Mouse (Mus musculus): Measurements from ENCODE around the gene Setd2.

The Setd2 gene

DNA sequence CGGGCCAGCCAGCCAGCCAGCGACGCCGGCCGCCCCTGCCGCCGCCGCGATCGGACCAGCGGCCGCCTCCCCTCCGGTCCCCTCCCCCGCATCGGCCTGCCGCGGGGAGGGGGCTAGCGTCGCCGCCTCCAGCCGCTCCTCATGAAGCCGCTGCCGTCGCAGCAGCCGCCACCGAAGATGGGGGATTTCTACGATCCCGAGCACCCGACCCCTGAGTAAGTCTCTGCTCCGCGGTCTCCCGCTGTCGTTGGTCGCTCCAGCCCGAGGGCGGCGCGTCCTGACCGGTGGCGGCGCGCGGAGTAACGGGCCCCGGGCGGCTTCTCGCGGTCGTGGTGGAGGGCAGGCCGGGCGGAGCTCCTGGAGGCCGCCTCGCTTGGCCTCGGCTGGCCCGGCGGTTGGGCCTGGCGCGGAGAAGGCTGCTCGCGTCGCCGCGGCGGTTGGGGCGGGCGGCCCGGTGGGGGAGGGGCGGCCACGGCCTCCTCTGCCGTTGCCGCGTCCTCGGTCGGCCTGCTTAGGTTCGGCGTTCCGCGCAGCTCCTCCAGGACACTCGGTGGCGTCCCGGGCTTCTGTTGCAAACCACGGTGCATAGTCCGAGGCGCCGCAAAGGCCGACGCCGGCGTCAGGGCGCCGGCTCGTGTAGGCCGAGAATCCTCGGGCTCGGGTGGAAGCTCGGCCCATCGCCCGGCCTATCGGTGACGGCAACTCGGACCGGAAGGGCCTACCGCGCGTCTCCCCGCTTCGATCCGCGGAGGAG is at the start of gene Setd2:
TSS of gene Setd2 (plus strand) at position 60 of the 754 bp plus-strand sequence.
- no peak for DNase-seq (ENCODE audit: low read depth, low spot score)

GRCm38 (mm10) chr9:110488841-110489240 is 43.6 kb upstream of the Setd2 start:
- DNase-seq (ENCODE audit: low read depth, low spot score): no peak

GRCm38 (mm10) chr9:110490913-110491312 is 41.5 kb upstream of the Setd2 start:
- DNase-seq (ENCODE audit: low read depth, low spot score): no peak

DNA sequence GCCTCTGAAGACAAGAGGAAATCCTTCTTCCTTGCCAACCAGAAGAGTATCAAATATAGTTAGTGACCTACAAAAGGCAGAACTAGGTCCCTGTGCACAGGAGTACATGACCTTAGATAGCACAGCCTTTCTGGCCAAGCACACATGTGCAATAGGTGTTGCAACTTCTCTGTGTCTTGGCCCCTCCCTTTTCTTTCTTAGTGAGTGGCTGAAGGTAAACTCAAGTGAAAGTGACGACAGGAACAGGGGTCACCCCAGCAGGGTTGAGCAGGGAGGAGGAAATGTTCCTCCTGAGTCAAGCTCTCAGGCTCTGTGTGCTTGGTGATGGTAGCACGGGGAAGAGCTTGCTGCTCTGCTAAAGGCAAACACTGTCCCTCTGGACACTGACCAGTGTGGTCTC is 6.7 kb upstream of the Setd2 start:
- no peak for DNase-seq (ENCODE audit: low read depth, low spot score)

DNA sequence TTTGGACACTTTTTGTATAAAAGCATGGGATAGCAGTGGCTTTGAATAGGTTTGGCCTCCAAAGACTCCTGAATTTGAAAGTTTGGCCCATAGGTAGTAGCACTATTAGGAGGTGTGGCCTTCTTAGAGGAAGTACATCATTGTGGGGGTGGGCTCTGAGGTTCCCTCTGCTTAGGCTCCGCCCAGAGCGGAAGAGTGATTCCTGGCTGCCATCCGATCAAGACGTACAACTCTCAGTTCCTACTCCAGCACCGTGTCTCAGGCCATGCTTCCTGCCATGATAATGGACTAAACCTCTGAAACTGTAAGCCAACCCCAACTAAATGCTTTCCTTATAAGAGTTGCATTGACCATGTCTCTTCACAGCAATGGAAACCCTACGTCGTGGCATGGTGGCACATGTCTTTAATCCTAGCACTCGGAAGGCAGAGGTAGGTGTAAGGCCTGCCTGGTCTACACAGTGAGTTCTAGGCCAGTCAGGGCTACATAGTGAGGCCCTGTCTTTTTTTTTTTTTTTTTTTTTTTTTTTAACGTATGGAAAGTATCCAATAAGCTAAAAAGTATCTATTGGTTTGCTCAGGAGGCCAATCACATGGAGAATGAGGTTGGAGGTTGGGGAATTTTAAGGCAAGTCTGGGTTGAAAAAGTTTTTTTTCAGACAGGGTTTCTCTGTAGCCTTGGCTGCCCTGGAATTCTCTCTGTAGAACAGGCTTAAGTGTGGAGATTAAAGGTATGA is 3.2 kb upstream of the Setd2 start:
- no peak for DNase-seq (ENCODE audit: low read depth, low spot score)

DNA sequence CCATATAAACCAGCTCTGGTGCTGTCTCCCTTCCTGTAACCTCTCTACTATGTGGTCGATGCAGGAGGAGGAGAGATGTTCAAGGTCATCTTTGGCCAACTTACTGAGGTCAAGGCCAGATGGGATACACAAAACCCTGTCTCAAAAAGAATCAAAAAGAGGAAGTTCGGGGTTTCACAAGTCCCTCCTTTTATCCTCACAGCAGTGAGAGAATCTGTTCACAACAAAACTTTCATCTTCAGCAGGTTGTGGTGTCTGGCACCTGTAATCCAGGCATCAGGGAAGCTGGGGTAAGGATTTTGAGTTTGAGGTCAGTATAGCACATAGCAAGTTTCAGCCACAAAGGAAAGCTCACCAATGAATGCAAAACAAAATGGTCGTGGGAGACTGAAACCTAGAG is 1.7 kb upstream of the Setd2 start:
- no peak for DNase-seq (ENCODE audit: low read depth, low spot score)

GRCm38 (mm10) chr9:110531151-110531791 is 1.1 kb upstream of the Setd2 start:
- DNase-seq (ENCODE audit: low read depth, low spot score): no peak

GRCm38 (mm10) chr9:110531914-110532489 is 395 bp upstream of the Setd2 start:
- peak; percentile 89 for DNase-seq (ENCODE audit: low read depth, low spot score)

- no peak for DNase-seq (ENCODE audit: low read depth, low spot score)
Observed at GRCm38 (mm10) chr9:110533645-110534044, 1.2 kb downstream of the Setd2 start.

DNA sequence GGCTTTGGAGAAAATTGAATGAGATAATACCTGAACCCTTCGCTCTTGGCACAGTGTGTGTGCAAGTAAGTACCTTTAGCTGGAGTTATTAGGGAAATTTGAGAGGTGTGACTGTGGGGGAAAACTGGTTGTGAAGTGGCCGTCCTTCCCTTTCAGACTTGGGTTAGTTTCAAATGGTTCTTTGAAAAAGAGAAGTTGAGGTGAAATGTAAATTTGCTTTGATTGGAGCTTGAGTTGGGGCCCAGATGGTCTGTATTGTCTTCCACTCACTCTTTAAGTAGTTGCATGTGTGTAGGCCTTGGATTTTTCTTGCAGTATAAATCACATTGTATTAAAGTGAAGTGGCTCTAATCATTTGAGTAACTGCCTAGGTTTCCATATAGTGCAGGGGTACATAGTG is 2.7 kb downstream of the Setd2 start:
- DNase-seq (ENCODE audit: low read depth, low spot score): no peak

DNA sequence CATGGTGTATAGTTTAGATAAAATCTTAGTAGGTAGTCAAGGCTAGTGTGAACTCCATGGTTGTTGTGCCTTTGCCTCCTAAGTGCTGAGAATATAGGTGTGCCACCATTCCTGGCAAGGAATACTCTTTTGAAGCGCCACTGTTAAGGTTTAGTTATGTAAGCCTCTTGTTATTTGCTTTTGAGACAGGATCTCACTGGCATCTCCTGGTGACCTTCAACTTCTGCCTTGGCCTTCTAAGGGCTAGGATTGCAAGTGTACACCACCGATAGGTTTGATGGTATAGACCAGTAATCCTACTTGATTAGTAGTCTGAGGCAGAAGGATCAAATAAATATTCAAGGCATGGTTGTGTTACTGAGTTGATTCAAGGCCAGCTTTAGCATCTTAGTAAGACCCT is 4.2 kb downstream of the Setd2 start:
- no peak for DNase-seq (ENCODE audit: low read depth, low spot score)

DNA sequence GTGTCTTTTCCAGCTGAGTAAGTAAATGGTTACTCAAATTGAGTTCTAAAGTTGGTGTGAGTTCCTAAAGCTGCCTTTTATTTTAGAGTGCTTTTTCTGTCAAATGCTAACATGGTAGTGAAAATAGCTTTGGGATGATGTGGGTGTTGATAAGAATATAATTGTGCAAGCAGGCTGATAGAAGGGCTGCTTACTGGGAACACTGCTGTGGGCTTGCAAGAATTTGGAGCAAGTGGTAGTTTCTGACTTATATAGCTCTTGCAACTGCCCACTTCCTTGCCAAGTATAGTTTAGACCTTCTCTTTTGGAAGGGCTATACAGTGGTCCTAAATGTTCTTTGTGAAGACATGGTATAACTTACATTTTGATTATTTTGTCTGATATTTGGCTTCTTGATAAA is 6.1 kb downstream of the Setd2 start:
- DNase-seq (ENCODE audit: low read depth, low spot score): no peak

DNA sequence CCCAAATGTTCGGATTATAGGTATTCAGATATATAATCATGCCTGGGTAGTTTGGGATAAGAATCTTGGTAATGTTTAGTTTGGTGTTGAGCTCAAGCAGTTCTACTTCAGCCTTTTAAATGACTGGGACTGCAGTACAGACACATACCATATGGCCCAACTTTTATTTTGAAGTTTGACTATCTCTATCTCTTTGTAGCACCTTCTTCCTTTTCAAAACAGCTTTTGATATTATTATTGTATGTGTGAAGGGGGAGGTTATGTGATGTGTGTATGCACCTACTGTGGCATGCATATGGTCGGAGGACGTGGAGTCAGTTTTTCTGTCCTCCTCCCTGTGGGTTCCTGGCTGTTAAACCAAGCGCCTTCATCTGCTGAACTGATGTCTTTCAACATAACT is 9.6 kb downstream of the Setd2 start:
- no peak for DNase-seq (ENCODE audit: low read depth, low spot score)

GRCm38 (mm10) chr9:110548261-110548660 is 15.9 kb downstream of the Setd2 start:
- no peak for DNase-seq (ENCODE audit: low read depth, low spot score)

- no peak for DNase-seq (ENCODE audit: low read depth, low spot score)
Observed at GRCm38 (mm10) chr9:110568309-110568708, 35.9 kb downstream of the Setd2 start.

GRCm38 (mm10) chr9:110582161-110582560 is 49.8 kb downstream of the Setd2 start:
- DNase-seq (ENCODE audit: low read depth, low spot score): no peak

DNA sequence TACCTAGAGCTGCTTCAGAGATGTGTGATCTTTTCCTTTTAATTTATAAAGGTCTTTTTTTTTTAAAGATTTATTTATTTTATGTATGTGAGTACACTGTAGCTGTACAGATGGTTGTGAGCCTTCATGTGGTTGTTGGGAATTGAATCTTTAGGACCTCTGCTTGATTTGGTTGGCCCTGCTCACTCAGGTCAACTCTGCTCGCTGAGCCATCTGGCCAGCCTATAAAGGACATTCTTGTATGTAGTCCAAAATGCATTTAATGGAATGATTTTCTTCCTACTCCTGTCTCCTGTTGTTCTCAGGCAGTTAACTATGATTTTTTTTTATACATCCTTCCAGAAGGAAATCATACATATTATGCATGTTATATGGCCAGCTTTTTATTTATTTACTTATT is 51.1 kb downstream of the Setd2 start:
- no peak for DNase-seq (ENCODE audit: low read depth, low spot score)

DNA sequence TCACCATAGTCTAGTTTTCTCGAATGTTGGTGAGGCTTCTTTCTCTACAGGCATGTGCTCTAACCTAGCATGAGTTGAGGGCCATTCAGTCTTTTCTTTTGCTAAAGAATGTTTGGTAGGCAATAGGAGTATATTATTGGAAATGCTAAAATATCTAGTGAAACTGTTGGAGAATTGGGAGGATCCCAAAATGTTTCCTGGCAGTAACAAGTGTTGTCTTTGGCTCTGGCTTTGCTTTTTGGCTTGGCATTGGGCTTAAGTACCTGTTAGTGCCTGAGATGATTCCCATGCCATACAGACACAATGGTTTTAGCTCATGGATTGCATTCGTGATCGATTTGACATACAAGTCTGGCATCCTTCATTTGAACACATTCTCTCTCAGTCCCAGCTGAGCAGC is 79.1 kb downstream of the Setd2 start:
- DNase-seq (ENCODE audit: low read depth, low spot score): no peak

DNA sequence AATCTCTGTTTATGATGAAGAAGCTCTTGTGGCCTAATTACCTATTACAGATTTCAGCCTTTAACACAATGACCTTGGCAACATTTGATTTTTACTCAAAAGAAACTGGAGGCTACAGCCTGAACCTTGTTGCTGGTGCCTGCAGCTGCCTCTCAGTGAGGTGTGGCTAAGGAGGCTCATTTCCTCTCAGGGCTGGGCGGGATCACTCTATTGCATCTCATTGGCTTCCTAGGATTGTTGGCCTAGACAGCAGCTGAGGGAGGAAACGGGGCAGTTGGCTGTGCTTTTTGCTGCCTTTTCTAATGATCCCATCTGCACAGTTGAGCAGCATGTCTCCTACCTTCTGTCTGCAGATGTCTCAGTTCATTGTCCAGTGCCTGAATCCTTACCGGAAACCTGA is 84.7 kb downstream of the Setd2 start:
- DNase-seq (ENCODE audit: low read depth, low spot score): no peak

DNA sequence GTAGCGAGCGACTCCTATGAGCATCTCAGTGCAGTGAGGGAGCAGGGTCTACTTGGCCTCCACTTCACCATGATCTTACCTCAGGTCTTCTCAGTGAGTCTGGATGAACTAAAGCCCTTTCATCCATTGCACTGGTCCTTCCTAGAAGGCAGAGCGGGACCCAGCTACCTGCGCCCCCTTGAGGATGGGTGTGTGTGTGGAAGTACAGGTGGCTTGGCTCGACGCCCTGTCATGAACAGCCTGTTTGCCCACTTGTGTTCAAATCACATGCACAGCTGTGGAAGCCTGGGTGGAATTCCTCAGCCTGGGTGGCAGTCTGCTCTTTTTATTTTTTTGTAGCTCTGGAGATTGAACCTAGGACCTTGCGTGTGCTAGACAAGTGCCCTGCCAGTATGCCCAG is 87.8 kb downstream of the Setd2 start:
- DNase-seq (ENCODE audit: low read depth, low spot score): no peak

- DNase-seq (ENCODE audit: low read depth, low spot score): no peak
Observed at GRCm38 (mm10) chr9:110620685-110621084, 88.3 kb downstream of the Setd2 start.

- no peak for DNase-seq (ENCODE audit: low read depth, low spot score)
Observed at GRCm38 (mm10) chr9:110622621-110623219, 90.3 kb downstream of the Setd2 start.
